Mouse (Mus musculus) heart, embryonic 15.5 days (tissue): ENCODE results near the gene Commd7. TPM values are rescaled to one million over a fixed set of nuclear protein-coding genes. Genes with fewer than 3 reads are reported as not detected.
A peak's percentile ranks its signal among the peaks of the same experiment; 100 is the strongest.

ENCODE experiments used
- ATAC-seq: fragments of 200-750 bp; cut with Nextera tagmentation; replicated peaks from 2 replicates; pipeline ENCODE4 v1.8.0; 2017; ENCODE audit warnings: low read depth, moderate TSS enrichment; ENCODE audit not compliant: insufficient number of reproducible peaks, insufficient read depth, low FRiP score
- H3K27ac ChIP-seq: fragments of 300-500 bp; sonication (generic); 2 replicates; pipeline ENCODE4 v1.5.1; 2015; ENCODE audit warnings: mild to moderate bottlenecking, inconsistent platforms
- H3K27me3 ChIP-seq: fragments of 300-500 bp; sonication (generic); 2 replicates; pipeline ENCODE4 v1.6.1; 2015; ENCODE audit warnings: inconsistent platforms
- H3K36me3 ChIP-seq: fragments of 300-500 bp; sonication (generic); 2 replicates; pipeline ENCODE4 v1.6.1; 2015; ENCODE audit warnings: mild to moderate bottlenecking, inconsistent platforms
- H3K4me1 ChIP-seq: fragments of 300-500 bp; sonication (generic); replicated peaks from 2 replicates; pipeline ENCODE4 v1.6.1; 2015; ENCODE audit warnings: inconsistent platforms
- H3K4me2 ChIP-seq: fragments of 300-500 bp; sonication (generic); 2 replicates; pipeline ENCODE4 v1.6.1; 2015; ENCODE audit warnings: inconsistent platforms, mild to moderate bottlenecking, moderate library complexity
- H3K4me3 ChIP-seq: fragments of 300-500 bp; sonication (generic); 2 replicates; pipeline ENCODE4 v1.5.1; 2015; ENCODE audit warnings: mild to moderate bottlenecking, inconsistent platforms
- H3K9ac ChIP-seq: fragments of 300-500 bp; sonication (generic); 2 replicates; pipeline ENCODE4 v1.6.1; 2015; ENCODE audit warnings: mild to moderate bottlenecking, inconsistent platforms
- H3K9me3 ChIP-seq: fragments of 300-500 bp; sonication (generic); replicated peaks from 2 replicates; pipeline ENCODE4 v1.6.1; 2016; ENCODE audit warnings: inconsistent platforms
- WGBS: fragments of 180-500 bp; shearing (Covaris S2); methylation state at CpG from one replicate; pipeline ENCODE4 v1.1.7; 2015; ENCODE audit warnings: mixed read lengths; 5-methylcytosine and 5-hydroxymethylcytosine counted together
- polyA plus RNA-seq: library from polyadenylated mRNA; unstranded; fragments of >200 nt; fragmentation: Nextera tagmentation; extraction: Ambion mirVana; gene quantifications from 2 replicates; pipeline ENCODE4 v1.2.1, GENCODE M21; 2015

The Commd7 gene
- polyA plus RNA-seq, 1 experiment from 2014 or later = 52.4 TPM

DNA sequence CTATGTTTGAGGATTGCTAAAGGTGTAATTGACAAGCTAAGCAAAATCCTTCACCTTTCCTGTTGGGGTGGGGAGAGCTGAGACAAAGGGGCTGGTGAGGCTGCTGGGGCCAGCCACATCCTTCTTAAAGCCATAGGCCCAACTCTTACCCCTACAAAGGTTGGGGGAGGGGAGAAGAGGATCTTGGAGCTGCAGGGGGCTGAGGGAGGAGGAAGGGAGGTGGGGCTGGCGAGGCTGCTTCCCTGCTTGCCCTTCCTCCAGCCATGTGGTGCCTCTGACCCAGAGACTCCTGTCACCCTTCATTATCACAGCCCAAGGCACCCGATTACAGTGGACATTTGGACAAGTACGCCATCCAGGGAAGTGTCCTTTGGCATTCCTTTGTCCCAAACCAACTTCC is 19.1 kb upstream of the Commd7 start:
- Histone ChIP-seq H3K9ac (no peak overlapping the region), H3K27me3 (0 out of 2 replicates have a peak, but pooled peaks cover 4% of the 10 kb centered on the region), H3K27ac (no peak overlapping the region), H3K4me2 (no peak overlapping the region), H3K36me3 (no peaks in the 10 kb centered on the region; the same call in 1 of the 2 replicates), H3K4me3 (no peak overlapping the region), H3K4me1 (peaks cover 14% of the 10 kb centered on the region), H3K9me3 (no peaks in the 10 kb centered on the region)
- WGBS = 57% methylated on average over 3 of the region's 3 CpGs
- no peak for ATAC-seq

DNA sequence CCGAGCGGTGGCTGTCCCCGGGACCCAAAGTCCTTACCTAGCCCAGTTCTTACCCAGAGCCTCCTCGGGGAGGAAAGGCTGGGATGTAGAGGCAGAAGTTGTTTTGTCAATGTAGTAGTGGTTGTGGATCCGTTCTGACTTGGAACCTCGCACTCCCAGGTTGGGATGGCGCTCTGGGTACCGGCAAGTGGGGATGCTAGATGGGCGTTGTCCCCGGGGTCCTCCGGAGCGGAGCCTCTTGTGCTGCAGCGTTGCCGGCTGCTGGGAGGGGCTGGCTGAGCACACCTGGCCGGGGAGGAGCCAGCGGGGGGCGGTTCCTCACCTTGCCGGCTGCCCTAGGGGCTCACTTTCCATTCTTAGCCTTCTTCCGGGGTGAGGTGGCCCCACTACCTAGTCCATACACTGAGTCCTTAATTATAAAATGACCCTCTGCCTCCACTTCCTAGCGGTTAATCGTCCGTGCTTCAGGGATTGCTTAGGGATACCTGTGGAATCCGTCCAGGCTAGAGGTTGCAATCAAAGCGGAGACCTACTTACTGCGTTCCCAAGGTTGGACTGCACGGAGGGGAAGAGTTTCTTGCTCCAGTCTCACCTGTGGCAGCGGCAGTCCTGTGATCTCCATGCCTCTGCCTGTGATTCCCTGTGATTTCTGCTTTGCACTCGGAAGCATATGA is 17.6 kb upstream of the Commd7 start:
- Histone ChIP-seq H3K4me3 (peak overlapping the region; percentile 84), H3K27ac (no peak overlapping the region), H3K4me2 (peak overlapping the region; percentile 97), H3K9me3 (no peaks in the 10 kb centered on the region), H3K27me3 (0 out of 2 replicates have a peak, but pooled peaks cover 4% of the 10 kb centered on the region), H3K4me1 (peaks cover 14% of the 10 kb centered on the region), H3K36me3 (no peaks in the 10 kb centered on the region), H3K9ac (peak overlapping the region; percentile 83)
- WGBS = 6% methylated on average over 28 of the region's 28 CpGs
- ATAC-seq = no peak

DNA sequence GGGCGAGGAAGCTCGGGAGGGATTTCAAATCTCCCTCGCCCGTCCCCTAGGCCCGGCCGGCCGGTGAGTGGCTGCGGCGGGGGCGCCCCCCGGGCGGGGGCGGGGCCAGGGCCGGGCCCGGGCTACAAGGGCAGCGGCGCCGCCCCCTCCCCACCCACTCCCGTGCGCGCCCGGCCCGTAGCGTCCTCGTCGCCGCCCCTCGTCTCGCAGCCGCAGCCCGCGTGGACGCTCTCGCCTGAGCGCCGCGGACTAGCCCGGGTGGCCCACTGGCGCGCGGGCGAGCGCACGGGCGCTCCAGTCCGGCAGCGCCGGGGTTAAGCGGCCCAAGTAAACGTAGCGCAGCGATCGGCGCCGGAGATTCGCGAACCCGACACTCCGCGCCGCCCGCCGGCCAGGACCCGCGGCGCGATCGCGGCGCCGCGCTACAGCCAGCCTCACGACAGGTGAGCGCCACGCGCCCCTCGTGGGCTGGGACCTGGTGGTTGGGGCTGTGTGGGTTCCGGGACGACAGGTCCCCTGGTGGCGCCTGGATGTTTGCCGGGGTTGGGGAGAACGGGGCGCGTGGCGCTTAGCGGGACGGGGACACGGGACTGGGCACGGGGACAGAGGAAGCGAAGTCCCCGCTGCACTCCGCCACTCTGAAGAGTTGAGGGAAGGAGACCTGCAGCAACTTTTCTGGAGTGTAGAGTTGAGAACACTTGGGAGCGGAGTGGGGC is 16.9 kb upstream of the Commd7 start, which contains the start of gene Dnmt3b:
TSS of gene Dnmt3b (plus strand) at position 153 of the 716 bp plus-strand sequence.
- Histone ChIP-seq H3K27me3 (0 out of 2 replicates have a peak, but pooled peaks cover 4% of the 10 kb centered on the region), H3K36me3 (no peaks in the 10 kb centered on the region), H3K9ac (peak within 1 kb of the TSS; percentile 83), H3K4me1 (peaks cover 14% of the 10 kb centered on the region), H3K27ac (0 out of 2 replicates have a peak within 1 kb of the TSS, but pooled peaks have one; percentile 36), H3K4me3 (peak within 1 kb of the TSS; percentile 84), H3K4me2 (peak within 1 kb of the TSS; percentile 97), H3K9me3 (no peaks in the 10 kb centered on the region)
- ATAC-seq = peak; percentile 83
- WGBS = under 1% methylated on average over 84 of the region's 93 CpGs

DNA sequence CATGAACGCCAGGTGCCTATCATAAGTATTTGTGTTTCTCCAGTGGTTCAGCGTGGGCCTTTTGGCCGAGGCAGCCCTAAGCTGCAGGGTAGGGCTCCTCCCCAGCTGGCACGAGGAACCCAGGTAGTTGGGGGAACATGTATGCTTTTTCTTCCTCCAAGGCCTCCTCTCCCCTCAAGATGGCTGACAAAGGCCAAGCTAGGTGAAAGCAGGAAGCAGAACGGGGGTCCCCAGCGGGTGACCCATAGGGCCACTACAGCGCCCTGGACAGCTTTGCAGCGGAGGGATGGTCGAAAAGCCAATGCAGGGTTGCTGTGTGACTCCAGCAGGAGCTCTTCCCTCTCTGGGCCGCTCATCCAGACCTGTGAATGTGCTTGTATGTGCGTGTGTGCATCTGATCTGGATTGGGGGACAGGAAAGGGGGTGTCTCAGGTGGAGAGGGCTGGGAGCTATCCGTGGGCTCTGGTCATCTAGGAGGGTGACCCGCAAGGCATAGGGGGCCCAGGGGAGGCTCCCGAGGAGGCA is 16.3 kb upstream of the Commd7 start:
- Histone ChIP-seq H3K4me3 (peak overlapping the region; percentile 84), H3K9me3 (no peaks in the 10 kb centered on the region), H3K27me3 (0 out of 2 replicates have a peak, but pooled peaks cover 4% of the 10 kb centered on the region), H3K4me1 (peaks cover 14% of the 10 kb centered on the region), H3K36me3 (no peaks in the 10 kb centered on the region), H3K9ac (peak overlapping the region; percentile 83), H3K27ac (no peak overlapping the region), H3K4me2 (peak overlapping the region; percentile 97)
- no peak for ATAC-seq
- WGBS = 26% methylated on average over 14 of the region's 14 CpGs

DNA sequence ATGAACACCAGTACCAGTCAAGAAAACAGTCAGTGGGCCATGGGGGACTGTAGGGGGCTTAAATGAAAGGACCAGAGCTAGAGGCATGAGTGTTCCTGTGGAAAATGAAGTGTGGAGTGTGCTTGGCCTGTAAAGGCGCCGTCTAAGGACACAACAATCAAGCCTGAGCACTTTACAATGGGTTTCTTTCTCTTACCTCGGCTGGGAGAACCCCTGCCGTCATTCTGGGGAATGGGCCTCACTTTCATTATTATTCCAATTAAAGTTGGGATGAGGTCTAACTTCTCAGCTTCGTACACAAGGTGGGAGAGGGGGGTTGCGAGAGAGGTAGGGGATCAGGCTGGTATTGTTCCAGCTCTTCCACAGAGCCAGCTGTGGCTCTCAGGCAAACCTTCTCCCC is 10.4 kb upstream of the Commd7 start:
- H3K9ac ChIP-seq = no peak overlapping the region
- no peak for ATAC-seq
- no peaks in the 10 kb centered on the region for H3K9me3 ChIP-seq

DNA sequence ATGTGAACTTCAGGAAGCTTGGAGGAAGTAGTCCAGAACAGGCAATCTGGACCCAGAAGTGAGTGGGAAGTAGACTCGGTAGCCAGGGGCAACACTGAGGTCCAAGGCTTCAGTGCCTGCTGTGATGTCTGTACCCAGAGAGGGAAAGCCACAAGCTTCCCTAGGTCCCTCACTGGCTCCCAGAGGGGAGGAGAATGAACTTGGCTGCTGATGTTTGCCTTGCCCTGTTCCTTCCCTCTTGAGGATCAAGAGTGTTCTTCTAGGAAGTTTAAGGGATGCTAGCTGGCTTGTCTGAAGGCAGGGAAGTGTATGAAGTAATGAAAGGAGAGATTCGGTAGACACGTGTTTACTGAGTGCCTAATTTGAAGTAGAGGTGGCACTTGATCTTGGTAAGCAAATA is 9.9 kb upstream of the Commd7 start:
- ATAC-seq = no peak
- H3K4me1 ChIP-seq = no peaks in the 10 kb centered on the region
- 24% methylated on average over 3 of the region's 3 CpGs for WGBS
- H3K4me2 ChIP-seq = no peak overlapping the region
- no peak overlapping the region for H3K27ac ChIP-seq
- H3K4me3 ChIP-seq = no peak overlapping the region
- H3K9me3 ChIP-seq = no peaks in the 10 kb centered on the region
- no peak overlapping the region for H3K9ac ChIP-seq
- H3K36me3 ChIP-seq = no peaks in the 10 kb centered on the region
- no peaks in the 10 kb centered on the region for H3K27me3 ChIP-seq

More for the DNA sequence above, 10.4 kb upstream of the Commd7 start:
- Histone ChIP-seq H3K4me2 (no peak overlapping the region), H3K27me3 (no peaks in the 10 kb centered on the region), H3K27ac (no peak overlapping the region), H3K4me1 (no peaks in the 10 kb centered on the region), H3K4me3 (no peak overlapping the region), H3K36me3 (no peaks in the 10 kb centered on the region)
- 53% methylated on average over 6 of the region's 6 CpGs for WGBS

DNA sequence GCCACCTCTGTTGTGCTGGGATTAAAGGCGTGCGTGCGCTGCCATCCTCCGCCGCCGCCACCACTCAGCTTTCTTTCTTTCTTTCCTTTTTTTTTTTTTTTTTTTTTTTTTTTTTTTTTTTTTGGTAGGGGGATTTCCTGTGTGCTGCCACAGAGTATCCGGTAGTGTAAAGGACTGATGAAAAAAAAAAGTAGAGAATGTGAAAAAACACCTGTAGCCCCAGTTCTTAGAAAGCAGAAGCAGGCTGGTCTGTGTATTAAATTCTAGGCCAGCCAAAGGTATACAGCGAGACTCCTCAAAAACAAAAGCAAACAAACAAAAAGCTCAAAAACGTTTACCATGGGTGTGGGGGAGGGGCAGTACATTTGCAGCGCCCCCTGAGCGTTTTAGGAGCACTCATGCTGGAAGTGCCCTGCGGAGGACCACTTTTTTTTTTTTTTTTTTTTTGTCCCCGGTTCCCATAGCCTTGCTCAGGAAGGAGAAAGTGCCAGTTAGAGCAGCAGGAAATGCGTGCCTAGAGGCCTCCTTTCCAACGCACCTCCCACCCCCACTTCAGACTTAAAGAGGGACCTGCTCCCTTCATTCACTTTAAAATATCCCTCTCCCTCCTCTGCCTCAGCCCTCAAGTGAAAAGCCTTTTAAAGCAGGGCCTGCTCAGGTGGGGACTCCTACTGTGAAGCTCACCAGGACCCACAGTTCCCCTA is 6.5 kb upstream of the Commd7 start:
- no peak for ATAC-seq
- H3K4me3 ChIP-seq = no peak overlapping the region
- WGBS = 32% methylated on average over 15 of the region's 15 CpGs
- H3K27me3 ChIP-seq = no peaks in the 10 kb centered on the region
- H3K4me1 ChIP-seq = no peaks in the 10 kb centered on the region
- H3K36me3 ChIP-seq = no peaks in the 10 kb centered on the region
- H3K9ac ChIP-seq = no peak overlapping the region
- H3K9me3 ChIP-seq = no peaks in the 10 kb centered on the region
- H3K27ac ChIP-seq = no peak overlapping the region; the same call in 1 of the 2 replicates
- no peak overlapping the region for H3K4me2 ChIP-seq

DNA sequence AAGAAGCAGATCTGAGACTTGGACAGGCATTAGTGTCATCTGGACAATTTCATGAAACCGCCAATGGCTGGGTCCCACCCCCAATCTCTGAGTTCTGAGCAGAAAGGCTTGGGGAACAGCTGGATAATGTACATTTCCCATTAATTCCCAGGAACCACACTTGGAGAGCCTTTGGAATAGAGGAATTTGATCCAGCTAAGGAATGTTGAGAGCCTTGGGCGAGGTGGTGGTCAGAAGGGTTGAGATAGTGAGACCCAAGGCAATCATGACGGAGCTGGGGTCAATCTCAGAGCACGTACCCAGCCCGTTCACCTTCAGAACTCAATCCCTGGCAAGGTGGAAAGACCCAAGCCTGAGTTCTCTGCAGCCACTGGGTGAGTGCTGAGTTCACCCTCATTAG is 678 bp upstream of the Commd7 start:
- ATAC-seq = no peak
- Histone ChIP-seq H3K36me3 (peaks cover 7% of the 10 kb centered on the region; the same call in 1 of the 2 replicates), H3K4me3 (peak overlapping the region; percentile 88; the same call in 1 of the 2 replicates), H3K9ac (no peak overlapping the region), H3K27me3 (no peaks in the 10 kb centered on the region), H3K4me1 (peaks cover 13% of the 10 kb centered on the region), H3K4me2 (peak overlapping the region; percentile 68), H3K9me3 (no peaks in the 10 kb centered on the region), H3K27ac (peak overlapping the region; percentile 93; the same call in 1 of the 2 replicates)
- 46% methylated on average over 5 of the region's 5 CpGs for WGBS

DNA sequence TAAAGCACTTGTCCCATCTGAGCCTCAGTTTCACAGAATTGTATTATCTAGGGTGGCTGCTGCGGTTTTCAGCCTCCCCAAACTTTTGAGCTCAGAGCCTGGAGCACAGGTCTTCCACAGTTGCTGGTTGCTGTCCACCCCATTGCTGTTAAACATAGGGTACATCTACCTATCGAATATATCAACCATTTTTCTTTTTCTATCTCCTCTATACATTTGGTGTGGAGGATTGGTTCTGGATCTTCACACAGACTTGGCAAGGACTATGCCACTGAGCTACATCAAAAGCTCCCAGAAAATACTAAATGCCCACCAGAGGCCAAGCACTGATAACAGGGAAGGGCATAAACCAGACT is 268 bp upstream of the Commd7 start:
- no peak for ATAC-seq
- Histone ChIP-seq H3K9ac (peak overlapping the region; percentile 94), H3K4me1 (peaks cover 13% of the 10 kb centered on the region), H3K4me2 (peak overlapping the region; percentile 68), H3K36me3 (peaks cover 11% of the 10 kb centered on the region), H3K27me3 (no peaks in the 10 kb centered on the region), H3K27ac (peak overlapping the region; percentile 93), H3K9me3 (no peaks in the 10 kb centered on the region), H3K4me3 (peak overlapping the region; percentile 88)
- WGBS = 14% methylated on average over 2 of the region's 2 CpGs

DNA sequence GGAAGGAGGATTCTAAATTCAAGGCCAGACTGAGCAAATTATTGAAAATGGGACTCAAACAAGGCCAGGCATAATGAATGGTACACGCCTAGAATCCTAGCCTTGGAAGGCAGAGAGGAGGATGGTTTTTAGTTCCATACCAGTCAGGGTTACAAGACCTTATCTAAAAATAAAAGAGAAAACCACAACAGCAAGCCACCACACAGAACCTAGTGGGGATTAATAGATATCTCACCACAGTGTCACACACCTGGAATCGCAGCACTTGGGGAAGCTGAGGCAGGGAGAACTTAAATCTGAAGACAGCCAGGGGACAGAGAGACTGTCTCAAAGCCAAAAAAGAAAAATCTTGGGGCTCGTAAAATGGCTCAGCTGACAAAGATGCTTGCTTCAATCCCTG is 1.6 kb downstream of the Commd7 start:
- Histone ChIP-seq H3K4me1 (peaks cover 13% of the 10 kb centered on the region), H3K9ac (no peak overlapping the region), H3K4me3 (no peak overlapping the region), H3K9me3 (no peaks in the 10 kb centered on the region), H3K36me3 (peaks cover 28% of the 10 kb centered on the region), H3K4me2 (no peak overlapping the region), H3K27ac (no peak overlapping the region), H3K27me3 (no peaks in the 10 kb centered on the region)
- WGBS = 80% methylated on average over 3 of the region's 3 CpGs
- ATAC-seq = no peak

DNA sequence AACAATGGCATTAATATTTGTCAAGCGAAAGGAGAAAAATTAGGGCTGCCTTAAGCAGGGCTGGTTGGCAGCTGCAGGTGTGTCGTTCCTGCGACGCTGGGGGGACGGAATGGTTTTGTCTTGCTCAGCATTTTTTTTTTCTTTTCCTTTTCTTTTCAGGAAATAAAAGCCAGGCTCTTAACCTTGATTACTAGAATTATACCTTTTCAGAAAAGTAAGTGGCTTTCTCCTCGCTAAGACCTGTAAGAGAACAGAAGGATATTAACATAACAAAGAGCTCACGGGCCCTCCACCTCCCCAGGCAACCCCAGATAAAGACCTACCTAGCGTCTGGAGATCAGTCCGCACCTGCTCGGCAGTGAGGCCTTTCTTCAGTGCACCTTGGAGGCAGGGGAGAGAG is 10.1 kb downstream of the Commd7 start:
- H3K36me3 ChIP-seq = peaks cover 86% of the 10 kb centered on the region
- H3K4me3 ChIP-seq = no peak overlapping the region
- no peaks in the 10 kb centered on the region for H3K4me1 ChIP-seq
- H3K9ac ChIP-seq = no peak overlapping the region
- no peaks in the 10 kb centered on the region for H3K27me3 ChIP-seq
- no peak overlapping the region for H3K27ac ChIP-seq
- H3K9me3 ChIP-seq = no peaks in the 10 kb centered on the region
- ATAC-seq = no peak
- H3K4me2 ChIP-seq = no peak overlapping the region
- 76% methylated on average over 10 of the region's 10 CpGs for WGBS
